Mouse (Mus musculus) midbrain, embryonic 10.5 days (tissue): ENCODE measurements around the gene Rsrc1. TPM values are rescaled to one million over a fixed set of nuclear protein-coding genes. Genes with fewer than 3 reads are reported as not detected.
A peak's percentile ranks its signal among the peaks of the same experiment; 100 is the strongest.

Source experiments
- DNase-seq: peaks from one replicate; pipeline ENCODE4 v3.0.0-alpha.2; 2017; ENCODE audit warnings: low spot score
- H3K27ac ChIP-seq: fragments of 300-500 bp; sonication (generic); replicated peaks from 2 replicates; pipeline ENCODE4 v1.5.1; 2016; ENCODE audit warnings: mild to moderate bottlenecking
- H3K27me3 ChIP-seq: fragments of 300-500 bp; sonication (generic); 2 replicates; pipeline ENCODE4 v1.6.1; 2016; ENCODE audit warnings: low read depth, mild to moderate bottlenecking; ENCODE audit not compliant: poor library complexity, severe bottlenecking
- H3K36me3 ChIP-seq: fragments of 300-500 bp; sonication (generic); 2 replicates; pipeline ENCODE4 v1.6.1; 2016; ENCODE audit warnings: mild to moderate bottlenecking, moderate library complexity
- H3K4me1 ChIP-seq: fragments of 300-500 bp; sonication (generic); 2 replicates; pipeline ENCODE4 v1.6.1; 2016
- H3K4me3 ChIP-seq: fragments of 300-500 bp; sonication (generic); 2 replicates; pipeline ENCODE4 v1.5.1; 2016; ENCODE audit warnings: mild to moderate bottlenecking, moderate library complexity
- H3K9me3 ChIP-seq: fragments of 300-500 bp; sonication (generic); replicated peaks from 2 replicates; pipeline ENCODE4 v1.6.1; 2016; ENCODE audit warnings: mild to moderate bottlenecking
- WGBS: fragments of 180-500 bp; shearing (Covaris S2); methylation state at CpG from one replicate; pipeline ENCODE4 v1.1.7; 2016; 5-methylcytosine and 5-hydroxymethylcytosine counted together
- polyA plus RNA-seq: library from polyadenylated mRNA; unstranded; fragments of >200 nt; fragmentation: Nextera tagmentation; extraction: Ambion mirVana; gene quantifications from 2 replicates; pipeline ENCODE4 v1.2.1, GENCODE M21; 2016

The Rsrc1 gene
- polyA plus RNA-seq, 1 experiment from 2014 or later = 42.2 TPM

DNA sequence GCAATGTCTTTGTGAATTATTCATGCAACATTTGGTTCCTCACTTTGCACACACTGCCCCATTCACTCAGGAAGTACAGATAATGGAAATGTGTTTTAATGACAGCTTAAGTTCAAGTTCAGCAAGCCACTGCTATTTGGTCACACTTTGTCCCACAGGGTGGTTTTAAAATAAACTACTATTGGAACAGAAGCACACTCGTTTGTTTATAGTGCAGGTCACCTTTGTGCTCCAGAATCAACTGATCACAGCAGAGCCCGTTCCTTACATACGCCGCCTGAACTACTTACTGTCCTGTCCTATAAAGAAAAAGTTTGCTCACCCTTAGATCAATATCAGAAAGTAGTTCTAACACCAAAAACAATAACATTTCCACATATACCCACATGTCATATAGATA lies 341.2 kb downstream of the Rsrc1 start:
- DNase-seq = no peak
- no peaks in the 10 kb centered on the region for H3K36me3 ChIP-seq
- WGBS = 76% methylated on average over 4 of the region's 4 CpGs
- no peak overlapping the region for H3K4me3 ChIP-seq
- no peaks in the 10 kb centered on the region for H3K9me3 ChIP-seq
- no peaks in the 10 kb centered on the region for H3K27me3 ChIP-seq
- no peak overlapping the region for H3K27ac ChIP-seq
- no peaks in the 10 kb centered on the region for H3K4me1 ChIP-seq

DNA sequence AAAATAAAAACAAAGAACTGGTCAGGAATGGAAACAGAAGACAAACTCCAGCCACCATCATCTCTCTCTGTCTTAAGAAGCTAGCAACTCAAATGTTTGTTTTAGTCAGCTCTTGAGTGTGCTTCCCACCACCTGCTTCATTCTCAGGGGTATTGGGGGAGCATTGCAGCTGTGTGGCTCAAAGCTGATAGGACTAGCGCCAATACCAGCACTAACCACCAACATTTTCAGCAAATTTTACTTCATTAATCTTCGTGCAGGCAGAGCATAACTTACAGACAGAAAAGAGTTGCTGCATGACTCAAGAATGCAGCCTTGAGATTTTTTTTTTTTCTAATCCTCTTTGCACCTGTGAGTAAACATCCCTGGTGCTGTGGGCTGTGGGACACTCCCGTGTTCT lies 358.4 kb downstream of the Rsrc1 start:
- Histone ChIP-seq H3K27ac (no peak overlapping the region), H3K27me3 (no peaks in the 10 kb centered on the region), H3K4me1 (0 out of 2 replicates have a peak, but pooled peaks cover 3% of the 10 kb centered on the region), H3K9me3 (no peaks in the 10 kb centered on the region), H3K4me3 (no peak overlapping the region), H3K36me3 (no peaks in the 10 kb centered on the region)
- DNase-seq = no peak
- WGBS = 79% methylated on average over 3 of the region's 3 CpGs

DNA sequence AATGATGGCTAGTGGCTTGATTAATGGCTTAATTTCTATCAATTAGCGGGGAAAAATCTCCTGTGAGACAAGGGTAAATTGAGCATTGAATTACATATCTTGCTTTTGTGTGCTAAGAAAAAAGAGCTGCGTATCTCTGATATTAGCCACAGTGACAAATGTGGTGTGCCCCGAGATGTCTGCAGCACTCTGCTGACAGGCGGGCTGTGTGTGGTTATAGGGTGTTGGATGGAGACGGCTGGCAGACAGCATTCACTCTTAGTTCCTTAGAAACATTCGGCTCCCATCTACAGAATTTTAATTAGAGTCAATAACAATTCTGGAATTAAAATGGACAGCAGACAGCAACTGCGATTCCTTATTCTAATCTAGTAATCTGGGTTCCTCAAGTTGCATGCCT lies 359.7 kb downstream of the Rsrc1 start:
- Histone ChIP-seq H3K4me1 (0 out of 2 replicates have a peak, but pooled peaks cover 3% of the 10 kb centered on the region), H3K27me3 (no peaks in the 10 kb centered on the region), H3K27ac (no peak overlapping the region), H3K9me3 (no peaks in the 10 kb centered on the region), H3K36me3 (no peaks in the 10 kb centered on the region), H3K4me3 (no peak overlapping the region)
- WGBS = 87% methylated on average over 7 of the region's 7 CpGs
- DNase-seq = no peak

DNA sequence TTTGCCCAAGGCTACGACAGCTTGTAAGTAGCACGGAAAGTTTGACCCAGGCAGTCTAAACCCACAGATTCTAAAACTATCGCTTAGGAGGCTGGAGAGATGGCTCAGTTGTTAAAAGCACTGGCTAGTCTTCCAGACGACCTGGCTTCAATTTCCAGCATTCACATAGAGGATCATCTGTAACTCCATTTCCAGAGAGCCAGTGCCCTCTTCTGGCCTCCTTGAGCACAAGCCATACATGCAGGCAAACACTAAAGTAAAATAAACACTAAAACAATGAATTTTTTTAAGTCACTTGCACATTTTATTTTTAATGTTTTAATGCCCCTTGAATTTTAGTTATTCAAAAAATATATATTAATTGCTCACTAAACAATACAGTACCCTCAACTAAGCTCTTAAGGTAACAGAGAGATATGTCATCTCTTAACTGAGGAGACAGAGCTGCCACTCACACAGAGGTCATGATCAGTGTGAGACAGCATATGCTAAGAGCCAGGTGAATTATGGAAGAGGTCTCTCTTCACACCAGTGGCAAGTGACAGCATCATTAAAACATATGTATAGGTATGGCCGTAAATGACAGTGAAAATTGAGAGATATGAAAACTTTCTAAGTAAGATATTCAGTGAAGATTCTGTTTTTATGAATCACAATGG lies 361.9 kb downstream of the Rsrc1 start:
- Histone ChIP-seq H3K9me3 (no peaks in the 10 kb centered on the region), H3K27ac (no peak overlapping the region), H3K36me3 (no peaks in the 10 kb centered on the region), H3K27me3 (no peaks in the 10 kb centered on the region), H3K4me1 (peaks cover 5% of the 10 kb centered on the region; the same call in 1 of the 2 replicates), H3K4me3 (no peak overlapping the region)
- DNase-seq = no peak
- 57% methylated on average over 5 of the region's 5 CpGs for WGBS

DNA sequence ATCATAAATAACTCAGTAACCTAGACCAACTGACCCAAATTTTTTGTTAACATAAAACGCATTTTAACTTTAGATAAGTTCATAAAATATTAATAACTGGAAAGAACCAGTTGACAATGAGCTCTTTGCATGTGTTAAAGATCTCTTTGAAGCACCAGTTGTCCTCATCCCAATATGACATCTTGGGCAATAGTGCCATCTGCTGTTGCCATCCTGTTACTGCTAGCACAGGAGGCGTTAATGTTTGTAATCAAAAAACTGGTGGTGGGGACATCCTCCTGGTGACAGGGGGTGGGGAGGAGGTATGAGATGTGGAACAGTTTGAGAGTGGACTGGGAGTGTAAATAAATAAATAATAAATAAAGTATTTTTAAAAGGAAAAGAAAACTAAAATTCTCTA lies 363.4 kb downstream of the Rsrc1 start:
- no peak overlapping the region for H3K4me3 ChIP-seq
- H3K36me3 ChIP-seq = no peaks in the 10 kb centered on the region
- H3K27me3 ChIP-seq = no peaks in the 10 kb centered on the region
- H3K27ac ChIP-seq = no peak overlapping the region
- peak; percentile 57 for DNase-seq
- peaks cover 3% of the 10 kb centered on the region; the same call in 1 of the 2 replicates for H3K4me1 ChIP-seq
- no peaks in the 10 kb centered on the region for H3K9me3 ChIP-seq
- WGBS = 12% methylated on average over 2 of the region's 2 CpGs

DNA sequence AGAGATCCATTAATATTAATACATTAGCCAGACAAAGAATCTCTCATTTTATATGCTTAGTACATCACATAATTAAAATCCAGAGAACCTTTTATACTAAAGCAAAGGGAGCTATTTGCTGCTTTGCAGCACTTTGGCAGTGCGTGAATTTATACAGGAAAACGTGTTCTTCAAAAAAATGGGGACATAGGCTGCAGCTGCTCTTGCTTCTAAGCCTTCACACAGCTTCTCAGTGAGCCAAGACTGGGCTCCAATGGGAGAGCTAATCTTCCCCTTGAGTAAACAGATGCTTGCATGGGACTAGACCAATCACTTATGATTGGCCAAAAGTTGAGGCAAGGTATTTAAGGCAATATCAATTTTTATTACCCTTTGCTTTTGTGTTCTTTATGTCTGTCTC lies 365.5 kb downstream of the Rsrc1 start:
- peaks cover 9% of the 10 kb centered on the region for H3K4me1 ChIP-seq
- DNase-seq = no peak
- H3K4me3 ChIP-seq = no peak overlapping the region
- H3K27ac ChIP-seq = no peak overlapping the region
- H3K27me3 ChIP-seq = no peaks in the 10 kb centered on the region
- no peaks in the 10 kb centered on the region for H3K36me3 ChIP-seq
- WGBS = 67% methylated on average over 2 of the region's 2 CpGs
- H3K9me3 ChIP-seq = no peaks in the 10 kb centered on the region

DNA sequence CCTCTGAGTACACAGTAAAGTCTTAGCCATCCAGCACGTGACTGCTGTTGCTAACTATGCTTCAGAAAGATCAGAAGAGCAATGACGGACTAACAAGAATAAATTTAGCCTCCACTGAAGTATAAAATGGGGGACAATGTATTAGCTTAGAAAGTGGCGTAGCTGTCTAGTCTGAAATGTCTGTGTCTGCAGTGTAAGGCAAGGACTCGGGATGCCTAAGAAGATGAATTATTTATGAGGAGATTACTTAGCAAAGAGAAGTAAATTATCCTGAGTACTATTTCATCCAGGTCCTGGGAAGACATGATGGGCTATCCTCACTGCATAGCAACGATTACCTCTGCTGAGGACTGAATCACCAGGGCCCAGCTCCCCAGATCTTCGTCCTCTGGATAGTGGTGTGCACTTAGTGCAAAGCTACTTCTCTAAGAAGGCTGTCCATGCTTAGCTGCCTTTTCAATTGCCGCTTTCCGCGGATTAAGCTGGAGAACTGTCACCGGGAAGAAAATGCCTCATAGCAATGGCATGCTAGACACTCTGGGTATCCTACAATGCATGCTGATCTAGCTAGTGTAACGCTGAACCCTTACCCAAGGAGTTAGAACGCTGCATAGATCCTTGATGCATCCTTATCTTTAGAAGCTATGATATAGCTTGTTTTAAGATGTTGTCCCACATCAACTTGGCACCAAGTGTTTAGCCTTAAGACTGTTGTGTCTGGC lies 370.4 kb downstream of the Rsrc1 start:
- Histone ChIP-seq H3K27ac (0 out of 2 replicates have a peak overlapping the region, but pooled peaks have one; percentile 43), H3K4me1 (peaks cover 15% of the 10 kb centered on the region), H3K36me3 (no peaks in the 10 kb centered on the region), H3K9me3 (no peaks in the 10 kb centered on the region), H3K27me3 (no peaks in the 10 kb centered on the region), H3K4me3 (no peak overlapping the region)
- WGBS = 60% methylated on average over 12 of the region's 12 CpGs
- peak; percentile 34 for DNase-seq

DNA sequence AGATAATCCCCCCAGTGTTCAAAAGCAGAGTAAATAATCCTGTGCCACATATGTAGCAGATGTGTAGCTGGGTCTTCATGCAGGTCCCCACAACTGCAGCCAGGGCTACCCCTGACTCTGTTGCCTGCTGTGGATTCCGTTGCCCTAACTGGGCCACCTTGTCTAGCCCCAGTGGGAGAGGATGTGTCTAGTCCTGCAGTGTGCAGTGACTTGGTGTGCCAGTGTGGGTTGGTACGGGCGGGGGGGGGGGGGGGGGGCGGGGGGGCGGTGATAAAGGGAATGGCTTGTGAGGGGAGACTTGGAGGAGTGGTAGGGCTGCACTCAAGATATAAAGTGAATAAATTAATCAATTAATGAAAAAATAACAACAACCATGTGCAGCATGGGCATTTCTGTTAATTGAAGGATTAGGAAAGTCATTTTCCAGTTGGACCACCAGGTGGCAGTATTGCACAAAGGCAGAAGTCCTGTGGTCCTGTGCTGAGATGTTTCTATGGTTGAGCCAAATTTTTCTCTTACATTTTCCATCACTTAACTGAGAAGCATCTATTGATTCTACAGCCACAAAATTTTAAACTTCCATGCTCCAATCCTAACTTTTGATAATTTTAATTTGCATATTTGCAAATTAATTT lies 371.1 kb downstream of the Rsrc1 start:
- peak; percentile 26 for DNase-seq
- Histone ChIP-seq H3K4me3 (no peak overlapping the region), H3K4me1 (peaks cover 13% of the 10 kb centered on the region), H3K27ac (0 out of 2 replicates have a peak overlapping the region, but pooled peaks have one; percentile 43), H3K9me3 (no peaks in the 10 kb centered on the region), H3K27me3 (no peaks in the 10 kb centered on the region), H3K36me3 (no peaks in the 10 kb centered on the region)
- WGBS = 36% methylated on average over 3 of the region's 5 CpGs

DNA sequence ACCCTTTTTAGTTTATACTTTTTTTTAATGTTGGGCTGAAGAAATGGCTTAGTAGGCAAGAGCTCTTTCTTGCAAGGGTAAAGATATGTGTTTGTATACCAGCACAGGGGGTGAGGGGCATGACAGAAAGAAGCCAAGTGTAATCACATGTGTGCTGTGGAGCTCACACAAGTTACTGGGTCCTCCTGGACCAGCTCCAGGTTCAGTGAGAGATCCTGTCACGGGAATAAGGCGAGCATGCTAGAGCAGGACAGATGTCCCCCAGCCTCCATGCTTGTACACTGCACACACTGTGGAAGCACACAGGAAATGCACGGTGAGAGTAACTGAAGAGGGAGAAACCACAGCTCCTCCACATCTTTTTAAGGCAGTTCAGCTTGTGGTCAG lies 371.6 kb downstream of the Rsrc1 start:
- H3K4me1 ChIP-seq = peaks cover 13% of the 10 kb centered on the region
- WGBS = 90% methylated on average over 3 of the region's 3 CpGs
- H3K9me3 ChIP-seq = no peaks in the 10 kb centered on the region
- no peaks in the 10 kb centered on the region for H3K36me3 ChIP-seq
- DNase-seq = no peak
- H3K27ac ChIP-seq = no peak overlapping the region
- no peaks in the 10 kb centered on the region for H3K27me3 ChIP-seq
- no peak overlapping the region for H3K4me3 ChIP-seq

DNA sequence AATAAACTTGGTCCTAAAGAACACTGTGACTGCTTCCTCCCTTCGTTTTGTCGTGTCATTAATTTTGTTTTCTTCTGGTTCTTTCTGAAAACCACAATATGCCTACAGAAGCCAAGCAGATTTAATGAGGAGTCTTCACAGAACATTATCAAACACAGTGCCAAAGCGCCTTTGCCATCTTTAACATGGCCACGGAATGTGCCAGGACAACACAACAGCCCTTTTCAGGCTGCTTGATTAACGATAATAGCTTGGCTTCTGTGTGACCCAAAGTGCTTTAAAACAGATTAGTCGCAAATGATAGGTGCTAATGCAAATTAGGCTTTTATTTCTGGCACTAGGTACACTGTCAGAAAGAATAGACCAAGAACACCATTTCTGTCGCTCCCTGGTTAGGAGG lies 377.2 kb downstream of the Rsrc1 start:
- H3K9me3 ChIP-seq = no peaks in the 10 kb centered on the region
- 92% methylated on average over 7 of the region's 7 CpGs for WGBS
- DNase-seq = no peak
- no peaks in the 10 kb centered on the region for H3K4me1 ChIP-seq
- no peak overlapping the region for H3K4me3 ChIP-seq
- H3K36me3 ChIP-seq = no peaks in the 10 kb centered on the region
- no peaks in the 10 kb centered on the region for H3K27me3 ChIP-seq
- no peak overlapping the region for H3K27ac ChIP-seq

DNA sequence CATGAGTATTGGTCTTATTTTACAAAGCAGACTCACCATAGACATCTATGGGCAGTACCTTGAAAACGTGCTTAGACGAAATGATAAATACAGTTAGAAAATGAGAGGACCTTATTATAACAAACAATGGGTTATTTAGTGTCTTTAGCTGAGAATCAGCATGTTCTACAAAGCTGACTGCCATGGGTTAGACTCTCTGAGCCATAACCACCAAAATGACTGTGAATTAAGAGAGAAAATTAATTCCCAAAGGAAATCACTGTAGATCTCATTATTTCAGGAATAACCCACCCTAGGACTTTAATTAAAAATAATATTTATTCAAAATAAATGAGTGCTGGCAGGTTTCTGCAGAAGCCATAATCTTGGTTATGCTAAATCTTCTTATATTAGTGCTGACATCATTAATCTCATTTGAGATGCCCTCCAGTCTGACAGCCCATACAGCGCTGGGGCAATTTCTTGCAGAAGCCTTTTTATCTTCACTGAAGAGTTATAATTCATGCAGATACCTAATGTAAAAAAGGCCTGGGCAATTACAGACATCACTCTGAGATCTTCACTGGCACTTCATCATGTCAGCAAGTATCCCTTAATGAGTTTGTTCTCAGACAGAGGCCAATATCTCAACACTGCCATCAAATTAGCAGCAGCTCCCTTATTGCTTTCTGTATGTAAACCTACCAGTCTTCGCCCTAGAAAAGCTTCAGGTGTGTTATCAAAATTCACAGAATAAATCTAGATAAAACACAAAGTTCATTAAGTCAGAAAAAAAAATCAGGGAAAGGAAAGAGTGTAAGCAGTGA lies 385.1 kb downstream of the Rsrc1 start:
- Histone ChIP-seq H3K9me3 (no peaks in the 10 kb centered on the region), H3K27me3 (no peaks in the 10 kb centered on the region), H3K36me3 (no peaks in the 10 kb centered on the region), H3K4me1 (no peaks in the 10 kb centered on the region), H3K27ac (no peak overlapping the region), H3K4me3 (no peak overlapping the region)
- no peak for DNase-seq
- WGBS = 81% methylated on average over 4 of the region's 4 CpGs

DNA sequence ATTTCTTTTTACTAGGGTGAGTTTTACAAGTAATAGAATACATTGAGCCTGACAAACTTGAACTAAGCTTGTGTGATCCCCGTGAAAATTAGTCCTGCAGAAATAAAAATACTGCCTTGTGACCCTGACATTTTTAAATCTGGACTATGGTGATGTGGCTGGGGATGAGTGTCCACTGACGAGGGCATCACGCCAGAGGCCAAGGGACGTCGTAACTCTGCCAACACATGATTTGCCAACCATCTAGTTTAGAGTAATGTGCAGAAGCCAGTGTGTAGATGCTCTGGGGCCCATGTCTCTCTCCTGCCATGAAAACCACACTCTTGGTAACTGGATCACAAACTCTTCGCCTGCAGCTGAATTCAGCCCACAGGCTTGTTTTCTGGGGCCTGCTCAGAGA lies 386.3 kb downstream of the Rsrc1 start:
- no peaks in the 10 kb centered on the region for H3K9me3 ChIP-seq
- WGBS = 91% methylated on average over 6 of the region's 6 CpGs
- no peaks in the 10 kb centered on the region for H3K4me1 ChIP-seq
- H3K27me3 ChIP-seq = peaks cover 5% of the 10 kb centered on the region
- no peak for DNase-seq
- H3K27ac ChIP-seq = no peak overlapping the region
- H3K4me3 ChIP-seq = no peak overlapping the region
- no peaks in the 10 kb centered on the region for H3K36me3 ChIP-seq
